Mouse (Mus musculus): ENCODE results near the gene Spint5. TPM values are rescaled to one million over a fixed set of nuclear protein-coding genes. Genes with fewer than 3 reads are reported as not detected.
A peak's percentile ranks its signal among the peaks of the same experiment; 100 is the strongest.

Gene Spint5
- polyA plus RNA-seq (2016; fragmentation: Nextera tagmentation; extraction: Ambion mirVana): not detected in 2 replicates

GRCm38 (mm10) chr2:164715005-164715404 is at the start of gene Spint5:
Gene Spint5, plus strand, starts transcription at chr2:164715305.
- Histone ChIP-seq H3K4me3 (no peak within 1 kb of the TSS), H3K4me1 (no peaks in the 10 kb centered on the region), H3K36me3 (replicated peaks) (no peaks in the 10 kb centered on the region), H3K9me3 (no peaks in the 10 kb centered on the region), H3K27ac (replicated peaks) (no peak within 1 kb of the TSS), H3K27me3 (replicated peaks; ENCODE audit: low read depth, poor library complexity, severe bottlenecking) (no peaks in the 10 kb centered on the region)
- 77% methylated on average over 6 of the region's 6 CpGs for WGBS
- no peak for DNase-seq (ENCODE audit: low spot score)

GRCm38 (mm10) chr2:164670261-164670660 is 44.8 kb upstream of the Spint5 start:
- H3K4me1 ChIP-seq: no peaks in the 10 kb centered on the region
- H3K27me3 ChIP-seq (replicated peaks; ENCODE audit: low read depth, poor library complexity, severe bottlenecking): no peaks in the 10 kb centered on the region
- 0 out of 2 replicates have a peak, but pooled peaks cover 5% of the 10 kb centered on the region for H3K9me3 ChIP-seq
- no peak overlapping the region for H3K4me3 ChIP-seq
- DNase-seq (ENCODE audit: low spot score): no peak
- no peaks in the 10 kb centered on the region for H3K36me3 ChIP-seq (replicated peaks)
- H3K27ac ChIP-seq (replicated peaks): no peak overlapping the region
- 87% methylated on average over 5 of the region's 5 CpGs for WGBS

- H3K9me3 ChIP-seq: 0 out of 2 replicates have a peak, but pooled peaks cover 5% of the 10 kb centered on the region
- no peaks in the 10 kb centered on the region for H3K27me3 ChIP-seq (replicated peaks; ENCODE audit: low read depth, poor library complexity, severe bottlenecking)
- no peak overlapping the region for H3K4me3 ChIP-seq
- DNase-seq (ENCODE audit: low spot score): no peak
- H3K36me3 ChIP-seq (replicated peaks): no peaks in the 10 kb centered on the region
- WGBS: 37% methylated on average over 1 of the region's 1 CpGs
- H3K4me1 ChIP-seq: no peaks in the 10 kb centered on the region
- no peak overlapping the region for H3K27ac ChIP-seq (replicated peaks)
Measured at GRCm38 (mm10) chr2:164670938-164671337, 44.2 kb upstream of the Spint5 start.

GRCm38 (mm10) chr2:164673987-164674386 is 41.1 kb upstream of the Spint5 start, which contains the start of gene Wfdc11:
Gene Wfdc11, minus strand, starts transcription at chr2:164674087.
- Histone ChIP-seq H3K27ac (replicated peaks) (no peak within 1 kb of the TSS), H3K27me3 (replicated peaks; ENCODE audit: low read depth, poor library complexity, severe bottlenecking) (no peaks in the 10 kb centered on the region), H3K4me3 (no peak within 1 kb of the TSS), H3K36me3 (replicated peaks) (no peaks in the 10 kb centered on the region), H3K4me1 (peaks cover 4% of the 10 kb centered on the region), H3K9me3 (no peaks in the 10 kb centered on the region)
- no peak for DNase-seq (ENCODE audit: low spot score)
- 81% methylated on average over 7 of the region's 7 CpGs for WGBS

- Histone ChIP-seq H3K4me1 (peaks cover 14% of the 10 kb centered on the region), H3K4me3 (no peak overlapping the region), H3K27ac (replicated peaks) (no peak overlapping the region), H3K9me3 (no peaks in the 10 kb centered on the region), H3K36me3 (replicated peaks) (no peaks in the 10 kb centered on the region), H3K27me3 (replicated peaks; ENCODE audit: low read depth, poor library complexity, severe bottlenecking) (no peaks in the 10 kb centered on the region)
- no peak for DNase-seq (ENCODE audit: low spot score)
- WGBS: 76% methylated on average over 7 of the region's 7 CpGs
Measured at GRCm38 (mm10) chr2:164676103-164676502, 39.0 kb upstream of the Spint5 start.

GRCm38 (mm10) chr2:164676916-164677685 is 38.0 kb upstream of the Spint5 start:
- no peak overlapping the region for H3K4me3 ChIP-seq
- no peak overlapping the region for H3K27ac ChIP-seq (replicated peaks)
- no peak for DNase-seq (ENCODE audit: low spot score)
- no peaks in the 10 kb centered on the region for H3K9me3 ChIP-seq
- no peaks in the 10 kb centered on the region for H3K27me3 ChIP-seq (replicated peaks; ENCODE audit: low read depth, poor library complexity, severe bottlenecking)
- no peaks in the 10 kb centered on the region for H3K36me3 ChIP-seq (replicated peaks)
- H3K4me1 ChIP-seq: peaks cover 14% of the 10 kb centered on the region
- 88% methylated on average over 16 of the region's 16 CpGs for WGBS

- H3K27ac ChIP-seq (replicated peaks): no peak overlapping the region
- H3K9me3 ChIP-seq: no peaks in the 10 kb centered on the region
- peak; percentile 86 for DNase-seq (ENCODE audit: low spot score)
- no peaks in the 10 kb centered on the region for H3K36me3 ChIP-seq (replicated peaks)
- H3K4me1 ChIP-seq: peaks cover 14% of the 10 kb centered on the region
- peak overlapping the region; percentile 43 for H3K4me3 ChIP-seq
- WGBS: 24% methylated on average over 19 of the region's 19 CpGs
- H3K27me3 ChIP-seq (replicated peaks; ENCODE audit: low read depth, poor library complexity, severe bottlenecking): no peaks in the 10 kb centered on the region
Measured at GRCm38 (mm10) chr2:164678848-164679625, 36.1 kb upstream of the Spint5 start.

- H3K27ac ChIP-seq (replicated peaks): no peak overlapping the region
- no peak overlapping the region for H3K4me3 ChIP-seq
- DNase-seq (ENCODE audit: low spot score): peak; percentile 15
- peaks cover 14% of the 10 kb centered on the region for H3K4me1 ChIP-seq
- no peaks in the 10 kb centered on the region for H3K9me3 ChIP-seq
- 36% methylated on average over 3 of the region's 3 CpGs for WGBS
- H3K36me3 ChIP-seq (replicated peaks): no peaks in the 10 kb centered on the region
- H3K27me3 ChIP-seq (replicated peaks; ENCODE audit: low read depth, poor library complexity, severe bottlenecking): no peaks in the 10 kb centered on the region
Measured at GRCm38 (mm10) chr2:164679906-164680305, 35.2 kb upstream of the Spint5 start.

GRCm38 (mm10) chr2:164684807-164685206 is 30.3 kb upstream of the Spint5 start, which contains the start of gene Wfdc13:
Gene Wfdc13, plus strand, starts transcription at chr2:164685107.
- Histone ChIP-seq H3K27ac (replicated peaks) (no peak within 1 kb of the TSS), H3K4me1 (0 out of 2 replicates have a peak, but pooled peaks cover 3% of the 10 kb centered on the region), H3K9me3 (no peaks in the 10 kb centered on the region), H3K4me3 (no peak within 1 kb of the TSS), H3K36me3 (replicated peaks) (no peaks in the 10 kb centered on the region), H3K27me3 (replicated peaks; ENCODE audit: low read depth, poor library complexity, severe bottlenecking) (no peaks in the 10 kb centered on the region)
- WGBS: 67% methylated on average over 3 of the region's 3 CpGs
- DNase-seq (ENCODE audit: low spot score): no peak

- Histone ChIP-seq H3K27ac (replicated peaks) (no peak within 1 kb of the TSS), H3K36me3 (replicated peaks) (no peaks in the 10 kb centered on the region), H3K27me3 (replicated peaks; ENCODE audit: low read depth, poor library complexity, severe bottlenecking) (no peaks in the 10 kb centered on the region), H3K4me1 (no peaks in the 10 kb centered on the region), H3K9me3 (no peaks in the 10 kb centered on the region), H3K4me3 (no peak within 1 kb of the TSS)
- 83% methylated on average over 4 of the region's 4 CpGs for WGBS
- no peak for DNase-seq (ENCODE audit: low spot score)
Measured at GRCm38 (mm10) chr2:164698201-164698600, 16.9 kb upstream of the Spint5 start, which contains the start of gene Spint4. Gene Spint4, plus strand, starts transcription at chr2:164698501.

GRCm38 (mm10) chr2:164700959-164701358 is 14.1 kb upstream of the Spint5 start:
- H3K36me3 ChIP-seq (replicated peaks): no peaks in the 10 kb centered on the region
- WGBS: 86% methylated on average over 5 of the region's 5 CpGs
- no peak for DNase-seq (ENCODE audit: low spot score)
- H3K27me3 ChIP-seq (replicated peaks; ENCODE audit: low read depth, poor library complexity, severe bottlenecking): no peaks in the 10 kb centered on the region
- no peak overlapping the region for H3K4me3 ChIP-seq
- no peak overlapping the region for H3K27ac ChIP-seq (replicated peaks)
- no peaks in the 10 kb centered on the region for H3K9me3 ChIP-seq
- no peaks in the 10 kb centered on the region for H3K4me1 ChIP-seq

GRCm38 (mm10) chr2:164701761-164702160 is 13.3 kb upstream of the Spint5 start:
- Histone ChIP-seq H3K9me3 (no peaks in the 10 kb centered on the region), H3K4me1 (no peaks in the 10 kb centered on the region), H3K36me3 (replicated peaks) (no peaks in the 10 kb centered on the region), H3K4me3 (no peak overlapping the region), H3K27ac (replicated peaks) (no peak overlapping the region), H3K27me3 (replicated peaks; ENCODE audit: low read depth, poor library complexity, severe bottlenecking) (no peaks in the 10 kb centered on the region)
- no peak for DNase-seq (ENCODE audit: low spot score)
- WGBS: 90% methylated on average over 5 of the region's 5 CpGs

All from embryonic facial prominence, embryonic 10.5 days (tissue).